Mouse (Mus musculus): Measurements from ENCODE around the gene Pld6. TPM values are rescaled to one million over a fixed set of nuclear protein-coding genes. Genes with fewer than 3 reads are reported as not detected.

Pld6 gene
- polyA plus RNA-seq, 1 experiment from 2014 or later, result 1.8 TPM

GRCm38 (mm10) chr11:59808170-59808960 lies 20.9 kb upstream of the Pld6 start:
- peak overlapping the region; percentile 73 for H3K4me2 ChIP-seq (replicated peaks)
- WGBS, result 74% methylated on average over 14 of the region's 14 CpGs
- H3K27ac ChIP-seq (replicated peaks), result no peak overlapping the region
- peak overlapping the region; percentile 81; the same call in 1 of the 2 replicates for H3K9ac ChIP-seq (replicated peaks)
- peaks cover 43% of the 10 kb centered on the region for H3K36me3 ChIP-seq
- ATAC-seq (ENCODE audit: low FRiP score, low read depth), result no peak
- H3K4me3 ChIP-seq, result peak overlapping the region; percentile 82
- no peaks in the 10 kb centered on the region for H3K9me3 ChIP-seq
- H3K4me1 ChIP-seq, result peaks cover 14% of the 10 kb centered on the region
- no peaks in the 10 kb centered on the region for H3K27me3 ChIP-seq

- no peaks in the 10 kb centered on the region for H3K27me3 ChIP-seq
- WGBS, result 97% methylated on average over 2 of the region's 2 CpGs
- no peak for ATAC-seq (ENCODE audit: low FRiP score, low read depth)
- H3K4me3 ChIP-seq, result no peak overlapping the region
- no peak overlapping the region for H3K27ac ChIP-seq (replicated peaks)
- H3K36me3 ChIP-seq, result peaks cover 70% of the 10 kb centered on the region
- peaks cover 12% of the 10 kb centered on the region for H3K4me1 ChIP-seq
- H3K9me3 ChIP-seq, result no peaks in the 10 kb centered on the region
- no peak overlapping the region for H3K4me2 ChIP-seq (replicated peaks)
- H3K9ac ChIP-seq (replicated peaks), result 0 out of 2 replicates have a peak overlapping the region, but pooled peaks have one; percentile 11
Measured at GRCm38 (mm10) chr11:59805656-59806055, 18.2 kb upstream of the Pld6 start.

DNA sequence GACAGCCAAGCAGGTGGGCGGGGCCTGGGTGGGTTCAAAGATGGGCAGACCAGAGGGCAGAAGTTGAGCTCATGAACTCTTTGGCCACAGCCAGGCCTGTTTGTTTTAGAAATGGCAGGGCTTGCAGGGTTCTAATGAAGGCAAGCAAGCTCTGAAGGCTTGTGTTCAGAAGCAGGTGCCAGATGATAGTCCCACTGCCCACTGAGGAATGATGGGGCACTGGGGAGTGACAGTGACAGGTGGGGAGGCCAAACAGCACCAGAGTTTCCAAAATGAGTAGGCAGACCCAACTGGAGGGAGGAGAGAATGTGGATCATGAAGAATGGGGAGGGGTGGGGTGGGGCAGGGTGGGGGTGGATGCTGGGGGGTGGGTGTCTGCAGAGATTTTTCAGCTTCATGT lies 17.8 kb upstream of the Pld6 start:
- H3K9me3 ChIP-seq, result no peaks in the 10 kb centered on the region
- peaks cover 12% of the 10 kb centered on the region for H3K4me1 ChIP-seq
- 100% methylated on average over 1 of the region's 1 CpGs for WGBS
- no peaks in the 10 kb centered on the region for H3K27me3 ChIP-seq
- H3K9ac ChIP-seq (replicated peaks), result no peak overlapping the region
- no peak for ATAC-seq (ENCODE audit: low FRiP score, low read depth)
- no peak overlapping the region for H3K27ac ChIP-seq (replicated peaks)
- H3K36me3 ChIP-seq, result peaks cover 74% of the 10 kb centered on the region
- H3K4me2 ChIP-seq (replicated peaks), result no peak overlapping the region
- no peak overlapping the region for H3K4me3 ChIP-seq

DNA sequence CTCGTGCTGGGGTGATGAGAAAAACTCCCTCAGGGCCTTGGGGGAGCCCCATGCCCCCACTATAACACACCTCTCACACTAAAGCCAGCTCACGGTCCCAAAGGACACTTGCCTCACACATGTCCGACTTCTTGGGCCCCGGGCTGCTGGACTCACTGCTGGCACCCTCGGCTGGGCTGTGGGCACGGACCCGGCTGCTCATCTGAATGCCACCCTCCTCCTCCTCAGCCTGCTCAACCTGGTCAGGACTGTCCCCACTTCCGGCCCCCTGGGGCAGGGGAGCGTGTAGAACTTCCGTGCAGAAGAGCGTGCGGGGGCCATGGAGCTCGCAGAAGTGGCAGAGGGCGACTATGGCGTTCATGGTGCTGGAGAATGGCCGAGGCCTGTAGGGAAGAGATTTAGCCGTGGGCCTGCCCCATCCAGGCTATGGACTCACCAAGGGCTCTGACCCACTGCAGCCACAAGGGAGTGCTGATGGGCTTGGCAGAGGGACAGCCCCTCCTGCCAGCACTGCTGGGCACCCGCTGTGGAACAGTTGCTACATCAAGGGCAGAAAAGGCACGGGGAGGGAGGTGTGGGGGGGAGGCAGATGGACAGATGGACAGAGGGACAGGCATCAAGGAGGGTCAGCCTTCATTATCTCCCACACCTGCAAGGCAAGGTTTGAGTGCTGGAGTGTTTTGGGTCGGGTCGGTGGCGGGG lies 17.1 kb upstream of the Pld6 start:
- H3K4me1 ChIP-seq, result peaks cover 12% of the 10 kb centered on the region
- no peaks in the 10 kb centered on the region for H3K9me3 ChIP-seq
- no peak for ATAC-seq (ENCODE audit: low FRiP score, low read depth)
- WGBS, result 88% methylated on average over 22 of the region's 22 CpGs
- peaks cover 81% of the 10 kb centered on the region for H3K36me3 ChIP-seq
- H3K4me3 ChIP-seq, result no peak overlapping the region
- no peak overlapping the region for H3K27ac ChIP-seq (replicated peaks)
- no peak overlapping the region; the same call in 1 of the 2 replicates for H3K9ac ChIP-seq (replicated peaks)
- H3K27me3 ChIP-seq, result no peaks in the 10 kb centered on the region
- no peak overlapping the region for H3K4me2 ChIP-seq (replicated peaks)

DNA sequence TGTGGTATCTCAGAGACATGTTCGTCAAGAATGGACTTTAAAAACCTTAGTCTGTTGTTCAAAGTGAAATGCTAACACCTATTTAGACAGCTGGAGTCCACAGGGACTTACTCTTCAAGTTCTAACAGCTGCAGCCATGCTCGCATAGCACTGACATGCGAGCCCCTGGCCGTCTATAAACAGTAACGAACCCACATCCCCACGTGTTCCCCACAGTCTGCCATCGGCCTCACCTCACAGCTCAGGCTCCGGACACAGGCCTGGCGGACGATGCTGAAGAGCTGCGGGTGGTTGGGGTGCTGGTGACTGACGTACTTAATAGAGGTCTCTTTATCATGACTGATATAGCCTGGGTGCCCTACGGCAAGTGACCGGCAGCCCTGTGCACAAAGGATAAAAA lies 16.1 kb upstream of the Pld6 start:
- Histone ChIP-seq H3K27ac (replicated peaks) (no peak overlapping the region), H3K4me3 (no peak overlapping the region), H3K36me3 (peaks cover 92% of the 10 kb centered on the region), H3K27me3 (no peaks in the 10 kb centered on the region), H3K4me1 (peaks cover 2% of the 10 kb centered on the region), H3K9ac (replicated peaks) (no peak overlapping the region), H3K9me3 (no peaks in the 10 kb centered on the region), H3K4me2 (replicated peaks) (no peak overlapping the region)
- ATAC-seq (ENCODE audit: low FRiP score, low read depth), result no peak
- WGBS, result 91% methylated on average over 14 of the region's 14 CpGs

DNA sequence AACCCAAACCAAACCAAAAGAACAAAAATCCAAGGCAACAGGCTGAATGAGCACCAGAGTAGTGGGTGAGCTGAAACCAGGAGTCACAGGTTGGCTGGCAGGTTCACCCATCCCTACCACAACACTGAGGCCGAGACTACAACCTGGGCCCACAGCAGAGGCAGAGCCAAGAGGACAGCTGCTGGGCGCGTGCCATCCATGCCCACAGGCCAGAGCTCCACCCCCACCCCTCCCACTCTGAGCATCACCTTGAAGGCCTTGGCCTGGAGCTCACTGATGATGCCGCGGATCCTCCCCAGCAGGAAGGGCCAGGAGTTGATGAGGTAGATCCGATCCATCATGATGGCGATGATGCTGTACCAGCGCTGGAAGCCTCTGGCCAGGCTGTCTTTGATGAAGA lies 14.4 kb upstream of the Pld6 start:
- no peaks in the 10 kb centered on the region for H3K4me1 ChIP-seq
- no peak overlapping the region for H3K9ac ChIP-seq (replicated peaks)
- H3K27me3 ChIP-seq, result no peaks in the 10 kb centered on the region
- peaks cover 100% of the 10 kb centered on the region for H3K36me3 ChIP-seq
- no peak overlapping the region for H3K4me2 ChIP-seq (replicated peaks)
- H3K9me3 ChIP-seq, result no peaks in the 10 kb centered on the region
- WGBS, result 98% methylated on average over 8 of the region's 8 CpGs
- no peak overlapping the region for H3K4me3 ChIP-seq
- H3K27ac ChIP-seq (replicated peaks), result no peak overlapping the region
- no peak for ATAC-seq (ENCODE audit: low FRiP score, low read depth)

- no peak for ATAC-seq (ENCODE audit: low FRiP score, low read depth)
- no peak overlapping the region for H3K4me3 ChIP-seq
- no peaks in the 10 kb centered on the region for H3K4me1 ChIP-seq
- no peaks in the 10 kb centered on the region for H3K9me3 ChIP-seq
- 94% methylated on average over 10 of the region's 10 CpGs for WGBS
- no peak overlapping the region for H3K4me2 ChIP-seq (replicated peaks)
- H3K27ac ChIP-seq (replicated peaks), result no peak overlapping the region
- no peaks in the 10 kb centered on the region for H3K27me3 ChIP-seq
- H3K36me3 ChIP-seq, result peaks cover 100% of the 10 kb centered on the region
- no peak overlapping the region for H3K9ac ChIP-seq (replicated peaks)
Measured at GRCm38 (mm10) chr11:59800412-59800811, 13.0 kb upstream of the Pld6 start.

GRCm38 (mm10) chr11:59793390-59793789 lies 5.9 kb upstream of the Pld6 start:
- no peak for ATAC-seq (ENCODE audit: low FRiP score, low read depth)
- Histone ChIP-seq H3K4me1 (no peaks in the 10 kb centered on the region), H3K9ac (replicated peaks) (no peak overlapping the region), H3K36me3 (peaks cover 73% of the 10 kb centered on the region), H3K9me3 (no peaks in the 10 kb centered on the region), H3K27ac (replicated peaks) (no peak overlapping the region), H3K4me3 (no peak overlapping the region), H3K4me2 (replicated peaks) (no peak overlapping the region), H3K27me3 (peaks cover 4% of the 10 kb centered on the region)
- WGBS, result 91% methylated on average over 6 of the region's 6 CpGs

DNA sequence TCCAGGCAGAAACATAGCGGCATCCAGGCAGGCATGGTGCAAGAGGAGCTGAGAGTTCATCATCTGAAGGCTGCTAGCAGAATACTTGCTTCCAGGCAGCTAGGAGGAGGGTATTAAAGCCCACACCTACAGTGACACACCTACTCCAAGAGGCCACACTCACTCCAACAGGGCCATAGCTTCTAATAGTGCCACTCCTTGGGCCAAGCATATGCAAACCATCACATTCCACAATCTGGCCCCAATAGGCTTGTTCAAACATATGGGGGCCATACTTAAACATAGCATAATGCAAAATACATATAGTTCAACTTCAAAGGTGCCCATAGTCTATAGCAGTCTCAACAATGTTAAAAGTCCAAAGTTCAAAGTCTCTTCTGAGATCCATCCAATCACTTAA lies 1.9 kb upstream of the Pld6 start:
- WGBS, result 90% methylated on average over 1 of the region's 1 CpGs
- Histone ChIP-seq H3K9me3 (no peaks in the 10 kb centered on the region), H3K27ac (replicated peaks) (no peak overlapping the region), H3K4me3 (no peak overlapping the region), H3K27me3 (peaks cover 43% of the 10 kb centered on the region), H3K4me2 (replicated peaks) (no peak overlapping the region), H3K36me3 (peaks cover 32% of the 10 kb centered on the region), H3K4me1 (peaks cover 11% of the 10 kb centered on the region), H3K9ac (replicated peaks) (no peak overlapping the region)
- no peak for ATAC-seq (ENCODE audit: low FRiP score, low read depth)

DNA sequence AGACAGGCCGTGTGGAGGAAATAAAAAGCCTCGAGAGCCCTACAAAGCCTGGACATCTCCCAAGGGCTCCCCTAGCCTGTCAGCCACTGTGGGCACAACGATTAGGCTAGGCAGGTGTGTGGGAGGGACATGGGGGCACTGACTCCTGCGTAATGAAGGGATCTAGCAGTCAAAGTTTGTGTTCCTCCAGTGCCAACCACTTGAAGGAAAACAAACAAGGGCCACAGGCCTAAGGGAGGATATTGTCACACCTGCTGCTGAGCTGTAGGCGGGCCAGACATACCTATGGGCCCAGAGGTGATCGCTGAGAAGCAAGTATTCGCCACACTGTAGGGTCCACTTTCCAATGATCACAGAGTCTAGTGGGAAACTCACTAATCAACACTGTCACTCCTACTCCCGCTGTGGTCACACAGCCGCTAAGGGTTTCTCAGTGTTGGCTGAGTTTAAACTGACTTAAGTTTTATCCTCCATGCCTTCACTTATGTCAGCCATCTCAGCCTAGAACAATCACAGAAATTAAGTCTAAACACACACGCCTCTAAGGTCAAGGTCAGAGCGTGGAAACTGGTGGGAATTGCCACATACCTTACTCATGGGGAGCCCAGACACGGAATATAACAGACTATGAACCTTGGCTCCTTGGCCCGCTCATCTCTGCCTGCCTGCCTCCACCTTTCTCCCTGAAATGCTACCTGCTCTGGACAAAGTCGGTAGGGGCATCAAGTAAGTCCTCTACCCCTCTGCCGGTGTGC lies 824 bp downstream of the Pld6 start:
- WGBS, result 56% methylated on average over 15 of the region's 15 CpGs
- no peak for ATAC-seq (ENCODE audit: low FRiP score, low read depth)
- Histone ChIP-seq H3K4me2 (replicated peaks) (peak overlapping the region; percentile 86), H3K9ac (replicated peaks) (peak overlapping the region; percentile 62), H3K4me3 (peak overlapping the region; percentile 45), H3K4me1 (peaks cover 15% of the 10 kb centered on the region), H3K36me3 (peaks cover 6% of the 10 kb centered on the region), H3K27me3 (peaks cover 43% of the 10 kb centered on the region), H3K9me3 (no peaks in the 10 kb centered on the region), H3K27ac (replicated peaks) (no peak overlapping the region)

GRCm38 (mm10) chr11:59783591-59783990 lies 3.9 kb downstream of the Pld6 start:
- Histone ChIP-seq H3K4me2 (replicated peaks) (no peak overlapping the region), H3K27me3 (peaks cover 41% of the 10 kb centered on the region), H3K4me1 (peaks cover 15% of the 10 kb centered on the region), H3K9ac (replicated peaks) (no peak overlapping the region), H3K36me3 (no peaks in the 10 kb centered on the region), H3K4me3 (no peak overlapping the region), H3K9me3 (no peaks in the 10 kb centered on the region), H3K27ac (replicated peaks) (no peak overlapping the region)
- WGBS, result 91% methylated on average over 6 of the region's 6 CpGs
- no peak for ATAC-seq (ENCODE audit: low FRiP score, low read depth)

- Histone ChIP-seq H3K27me3 (peaks cover 27% of the 10 kb centered on the region), H3K27ac (replicated peaks) (no peak overlapping the region), H3K4me2 (replicated peaks) (no peak overlapping the region), H3K4me1 (peaks cover 10% of the 10 kb centered on the region), H3K4me3 (no peak overlapping the region), H3K9me3 (no peaks in the 10 kb centered on the region), H3K9ac (replicated peaks) (no peak overlapping the region), H3K36me3 (peaks cover 6% of the 10 kb centered on the region)
- WGBS, result 57% methylated on average over 7 of the region's 7 CpGs
- ATAC-seq (ENCODE audit: low FRiP score, low read depth), result no peak
Measured at GRCm38 (mm10) chr11:59782091-59782590, 5.3 kb downstream of the Pld6 start.

Measured in midbrain, embryonic 12.5 days (tissue).